Mouse (Mus musculus) bone marrow, adult 2 months (tissue): ENCODE measurements at regions not wholly inside any gene's neighbourhood (a gene's known extent, or its start where the extent isn't known, plus 50 kb on each side); places are given as distances from the start of the nearest gene placed in this dataset.

Experiments
- H3K27ac ChIP-seq: fragments of 200-500 bp; 2 replicates; pipeline ENCODE4 v1.5.1; 2012; ENCODE audit warnings: low read depth, mild to moderate bottlenecking, control low read depth, inconsistent platforms, low read length; ENCODE audit not compliant: control insufficient read depth, poor library complexity, insufficient read depth
- H3K4me1 ChIP-seq: fragments of 200-500 bp; 2 replicates; pipeline ENCODE4 v1.6.1; 2011; ENCODE audit warnings: low read length; ENCODE audit not compliant: control insufficient read depth, insufficient read depth
- H3K4me3 ChIP-seq: fragments of 200-500 bp; replicated peaks from 2 replicates; pipeline ENCODE3; 2011; ENCODE audit warnings: mild to moderate bottlenecking, low read depth, low read length, control low read depth; ENCODE audit not compliant: control insufficient read depth
- CTCF ChIP-seq: fragments of 200-500 bp; IDR thresholded peaks from 2 replicates; pipeline ENCODE4 v1.5.1; 2011; ENCODE audit warnings: low read length, control low read depth; ENCODE audit not compliant: control insufficient read depth, insufficient read depth
- POLR2A ChIP-seq: fragments of 200-500 bp; IDR thresholded peaks from 2 replicates; pipeline ENCODE4 v1.6.1; 2011; ENCODE audit warnings: low read depth, mild to moderate bottlenecking, control low read depth, low read length, borderline replicate concordance; ENCODE audit not compliant: control insufficient read depth
- WGBS: fragments of 180-500 bp; shearing (Covaris S2); methylation state at CpG from one replicate; pipeline ENCODE4 v1.1.7; 2018; 5-methylcytosine and 5-hydroxymethylcytosine counted together

- Histone ChIP-seq H3K27ac (no peak overlapping the region), H3K4me3 (no peak overlapping the region), H3K4me1 (no peaks in the 10 kb centered on the region; the same call in 1 of the 2 replicates)
- TF ChIP-seq POLR2A (no peak), CTCF (no peak)
- WGBS: 58% methylated on average over 2 of the region's 2 CpGs
Observed at GRCm38 (mm10) chr8:80249762-80250161, 192.0 kb upstream of the Hhip start.

GRCm38 (mm10) chr8:80239879-80240278 lies 182.1 kb upstream of the Hhip start:
- 37% methylated on average over 4 of the region's 4 CpGs for WGBS
- H3K4me3 ChIP-seq: no peak overlapping the region
- TF ChIP-seq CTCF (no peak), POLR2A (no peak)
- no peak overlapping the region for H3K27ac ChIP-seq
- no peaks in the 10 kb centered on the region for H3K4me1 ChIP-seq

GRCm38 (mm10) chr8:80210361-80210760 lies 152.6 kb upstream of the Hhip start:
- Histone ChIP-seq H3K27ac (no peak overlapping the region), H3K4me1 (no peaks in the 10 kb centered on the region), H3K4me3 (no peak overlapping the region)
- no peak for TF ChIP-seq POLR2A
- no peak for TF ChIP-seq CTCF
- 67% methylated on average over 1 of the region's 1 CpGs for WGBS

GRCm38 (mm10) chr8:80204678-80205654 lies 147.2 kb upstream of the Hhip start:
- WGBS: 66% methylated on average over 15 of the region's 15 CpGs
- Histone ChIP-seq H3K4me1 (no peaks in the 10 kb centered on the region; the same call in 1 of the 2 replicates), H3K27ac (no peak overlapping the region), H3K4me3 (no peak overlapping the region)
- TF ChIP-seq POLR2A (no peak), CTCF (no peak)

- TF ChIP-seq CTCF (no peak), POLR2A (no peak)
- no peaks in the 10 kb centered on the region; the same call in 1 of the 2 replicates for H3K4me1 ChIP-seq
- 46% methylated on average over 4 of the region's 4 CpGs for WGBS
- H3K4me3 ChIP-seq: no peak overlapping the region
- H3K27ac ChIP-seq: no peak overlapping the region
Observed at GRCm38 (mm10) chr8:80203769-80204677, 146.2 kb upstream of the Hhip start.

GRCm38 (mm10) chr8:80197680-80198079 lies 139.9 kb upstream of the Hhip start:
- WGBS: 35% methylated on average over 4 of the region's 4 CpGs
- Histone ChIP-seq H3K4me3 (no peak overlapping the region), H3K27ac (no peak overlapping the region), H3K4me1 (peaks cover 1% of the 10 kb centered on the region)
- TF ChIP-seq CTCF: no peak

- 88% methylated on average over 4 of the region's 4 CpGs for WGBS
- TF ChIP-seq POLR2A: no peak
- TF ChIP-seq CTCF: no peak
- Histone ChIP-seq H3K4me3 (no peak overlapping the region), H3K4me1 (peaks cover 1% of the 10 kb centered on the region), H3K27ac (no peak overlapping the region)
Observed at GRCm38 (mm10) chr8:80190510-80190908, 132.7 kb upstream of the Hhip start.
